Mouse (Mus musculus) intestine, embryonic 16.5 days (tissue): Measurements from ENCODE around the gene Mip. TPM values are rescaled to one million over a fixed set of nuclear protein-coding genes. Genes with fewer than 3 reads are reported as not detected.
"Not testable (repeated sequence)": the region's sequence is repeated elsewhere in the genome, so short reads cannot be mapped to it uniquely, and the experiment has no call there.

Source experiments
- ATAC-seq: fragments of 200-750 bp; cut with Nextera tagmentation; 2 replicates; pipeline ENCODE4 v1.8.0; 2017; ENCODE audit warnings: moderate TSS enrichment, moderate library complexity
- H3K27ac ChIP-seq: fragments of 300-500 bp; sonication (generic); 2 replicates; pipeline ENCODE4 v1.5.1; 2014; ENCODE audit warnings: mild to moderate bottlenecking, low read length
- H3K27me3 ChIP-seq: fragments of 300-500 bp; sonication (generic); replicated peaks from 2 replicates; pipeline ENCODE4 v1.6.1; 2014; ENCODE audit warnings: low read length, control low read depth, mixed read lengths; ENCODE audit not compliant: control insufficient read depth, insufficient read depth
- H3K36me3 ChIP-seq: fragments of 300-500 bp; sonication (generic); 2 replicates; pipeline ENCODE4 v1.6.1; 2014; ENCODE audit warnings: low read length, control low read depth; ENCODE audit not compliant: control insufficient read depth, insufficient read depth
- H3K4me1 ChIP-seq: fragments of 300-500 bp; sonication (generic); 2 replicates; pipeline ENCODE4 v1.6.1; 2014; ENCODE audit warnings: low read length, control low read depth, mixed read lengths; ENCODE audit not compliant: control insufficient read depth, insufficient read depth
- H3K4me2 ChIP-seq: fragments of 300-500 bp; sonication (generic); 2 replicates; pipeline ENCODE4 v1.6.1; 2014; ENCODE audit warnings: low read depth, low read length, control low read depth
- H3K4me3 ChIP-seq: fragments of 300-500 bp; sonication (generic); 2 replicates; pipeline ENCODE4 v1.5.1; 2014; ENCODE audit warnings: mild to moderate bottlenecking, low read length
- H3K9ac ChIP-seq: fragments of 300-500 bp; sonication (generic); 2 replicates; pipeline ENCODE4 v1.6.1; 2014; ENCODE audit warnings: low read depth, low read length
- H3K9me3 ChIP-seq: fragments of 300-500 bp; sonication (generic); 2 replicates; pipeline ENCODE4 v1.6.1; 2016; ENCODE audit warnings: low read length, control low read depth; ENCODE audit not compliant: control insufficient read depth
- WGBS: fragments of 180-500 bp; shearing (Covaris S2); extraction: QIAGEN DNeasy Blood & Tissue Kit; methylation state at CpG from one replicate; pipeline ENCODE4 v1.1.7; 2014; 5-methylcytosine and 5-hydroxymethylcytosine counted together
- polyA plus RNA-seq: library from polyadenylated mRNA; unstranded; fragments of >200 nt; fragmentation: Nextera tagmentation; extraction: Ambion mirVana; gene quantifications from 2 replicates; pipeline ENCODE4 v1.2.1, GENCODE M21; 2015

Gene Mip
- polyA plus RNA-seq, 1 experiment from 2014 or later, result 0.06 TPM

DNA sequence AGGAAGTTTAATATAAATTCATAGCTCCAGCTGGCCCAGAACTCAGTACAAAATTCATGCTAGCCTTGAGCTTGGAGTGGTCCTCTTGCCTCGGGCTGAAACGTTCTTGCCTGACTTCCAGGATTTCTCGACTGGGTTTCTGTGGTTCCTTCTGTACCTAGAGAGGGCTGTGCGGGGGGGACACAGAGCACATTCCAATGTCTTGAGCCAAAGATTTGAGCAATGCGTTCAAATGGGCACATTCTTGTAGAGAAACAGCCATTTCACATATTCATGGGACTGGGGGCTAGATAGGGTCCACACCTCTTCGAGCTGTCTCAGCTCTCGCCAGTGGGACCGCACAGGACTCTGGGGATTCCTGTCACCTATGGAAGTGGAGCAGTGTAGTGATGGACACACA lies 30.3 kb downstream of the Mip start:
- H3K4me1 ChIP-seq, result no peaks in the 10 kb centered on the region
- no peak overlapping the region for H3K4me3 ChIP-seq
- no peak overlapping the region for H3K4me2 ChIP-seq
- H3K27me3 ChIP-seq, result no peaks in the 10 kb centered on the region
- H3K36me3 ChIP-seq, result no peaks in the 10 kb centered on the region
- no peak for ATAC-seq
- no peak overlapping the region for H3K9ac ChIP-seq
- no peak overlapping the region for H3K27ac ChIP-seq
- WGBS, result 84% methylated on average over 8 of the region's 8 CpGs
- H3K9me3 ChIP-seq, result no peaks in the 10 kb centered on the region

DNA sequence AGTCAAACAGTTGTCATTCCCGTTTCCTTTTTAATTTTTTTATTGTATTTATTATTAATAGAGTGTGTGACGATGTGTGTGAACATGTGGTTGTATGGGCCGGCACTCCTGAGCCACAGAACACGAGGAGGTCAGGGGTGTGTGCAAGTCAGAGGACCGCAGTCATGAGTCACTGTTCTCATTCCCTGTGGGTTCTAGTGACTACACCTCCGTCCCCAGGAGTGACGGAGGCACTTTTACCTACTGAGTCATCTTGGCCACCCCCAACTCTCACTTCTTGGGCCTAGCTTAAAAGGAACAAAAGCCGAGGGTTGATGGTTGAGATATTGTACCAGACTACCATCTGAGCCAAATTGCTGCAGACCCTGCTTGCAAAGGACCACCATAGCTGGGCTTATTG lies 30.7 kb downstream of the Mip start:
- Histone ChIP-seq H3K4me1 (no peaks in the 10 kb centered on the region), H3K27ac (no peak overlapping the region), H3K9me3 (no peaks in the 10 kb centered on the region), H3K27me3 (no peaks in the 10 kb centered on the region), H3K36me3 (no peaks in the 10 kb centered on the region), H3K4me2 (no peak overlapping the region), H3K4me3 (no peak overlapping the region), H3K9ac (no peak overlapping the region)
- 84% methylated on average over 8 of the region's 8 CpGs for WGBS
- ATAC-seq, result no peak

DNA sequence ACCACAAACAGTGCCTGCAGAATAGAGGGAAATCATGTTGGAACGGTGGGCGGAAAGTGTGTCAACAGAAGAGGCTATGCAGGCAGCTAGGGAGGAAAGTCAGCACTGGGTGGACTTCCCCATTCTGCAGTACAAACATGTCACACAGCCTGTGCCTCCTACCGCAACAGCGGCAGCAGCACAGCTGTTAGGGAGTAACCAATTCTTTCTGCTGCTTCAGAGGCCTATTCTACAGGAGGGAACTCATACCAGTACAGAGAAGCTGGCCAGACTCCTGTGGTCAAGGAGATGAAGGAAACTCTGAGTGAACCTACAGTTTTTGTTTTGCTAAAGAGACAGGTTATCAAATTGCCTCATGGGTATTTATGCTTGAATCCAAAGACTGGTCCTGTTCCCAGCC lies 33.3 kb downstream of the Mip start:
- H3K4me3 ChIP-seq, result no peak overlapping the region
- H3K27me3 ChIP-seq, result no peaks in the 10 kb centered on the region
- WGBS, result 73% methylated on average over 4 of the region's 4 CpGs
- H3K36me3 ChIP-seq, result no peaks in the 10 kb centered on the region
- H3K9me3 ChIP-seq, result no peaks in the 10 kb centered on the region
- no peak overlapping the region for H3K4me2 ChIP-seq
- H3K9ac ChIP-seq, result no peak overlapping the region
- H3K27ac ChIP-seq, result no peak overlapping the region
- no peak for ATAC-seq
- H3K4me1 ChIP-seq, result no peaks in the 10 kb centered on the region

DNA sequence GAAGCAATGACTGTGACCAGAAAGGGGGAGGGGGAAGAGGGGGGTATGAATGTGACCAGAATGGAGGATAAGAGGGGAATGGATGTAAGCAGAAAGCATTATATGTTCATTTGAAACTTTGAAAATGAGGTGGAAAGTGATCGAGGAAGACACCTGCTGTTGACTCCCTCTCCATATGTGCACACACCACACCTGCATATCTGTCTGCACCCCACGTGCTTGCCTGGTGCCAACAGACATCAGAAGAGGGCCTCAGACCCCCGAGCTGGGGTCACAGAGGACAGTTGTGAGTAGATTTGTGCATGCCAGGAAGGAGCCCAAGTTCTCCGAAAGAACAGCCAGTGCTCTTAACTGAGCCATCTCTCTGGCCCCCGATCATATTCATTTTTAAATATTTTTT lies 34.3 kb downstream of the Mip start:
- Histone ChIP-seq H3K4me1 (no peaks in the 10 kb centered on the region), H3K9me3 (no peaks in the 10 kb centered on the region), H3K27ac (no peak overlapping the region), H3K4me3 (no peak overlapping the region), H3K4me2 (no peak overlapping the region), H3K36me3 (no peaks in the 10 kb centered on the region), H3K9ac (no peak overlapping the region), H3K27me3 (no peaks in the 10 kb centered on the region)
- no peak for ATAC-seq
- WGBS, result 85% methylated on average over 5 of the region's 5 CpGs

DNA sequence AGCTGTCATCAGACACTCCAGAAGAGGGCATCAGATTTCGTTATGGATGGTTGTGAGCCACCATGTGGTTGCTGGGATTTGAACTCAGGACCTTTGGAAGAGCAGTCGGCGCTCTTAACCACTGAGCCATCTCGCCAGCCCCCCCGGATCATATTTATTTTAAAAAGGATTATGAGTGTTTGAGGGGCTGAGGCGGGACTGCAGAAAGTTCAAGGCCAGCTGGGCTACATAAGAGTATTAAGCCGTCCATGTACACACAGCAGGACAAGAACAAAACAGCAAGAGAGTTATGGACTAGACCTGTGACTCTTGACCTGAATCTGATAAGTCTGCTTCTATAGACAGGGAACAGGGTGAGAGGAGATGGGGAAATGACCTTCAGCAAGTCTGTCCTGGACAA lies 34.7 kb downstream of the Mip start:
- H3K9ac ChIP-seq, H3K27ac ChIP-seq, H3K4me1 ChIP-seq, H3K36me3 ChIP-seq, H3K4me3 ChIP-seq, H3K27me3 ChIP-seq, ATAC-seq, H3K9me3 ChIP-seq, H3K4me2 ChIP-seq: not testable (repeated sequence)
- 78% methylated on average over 7 of the region's 7 CpGs for WGBS

DNA sequence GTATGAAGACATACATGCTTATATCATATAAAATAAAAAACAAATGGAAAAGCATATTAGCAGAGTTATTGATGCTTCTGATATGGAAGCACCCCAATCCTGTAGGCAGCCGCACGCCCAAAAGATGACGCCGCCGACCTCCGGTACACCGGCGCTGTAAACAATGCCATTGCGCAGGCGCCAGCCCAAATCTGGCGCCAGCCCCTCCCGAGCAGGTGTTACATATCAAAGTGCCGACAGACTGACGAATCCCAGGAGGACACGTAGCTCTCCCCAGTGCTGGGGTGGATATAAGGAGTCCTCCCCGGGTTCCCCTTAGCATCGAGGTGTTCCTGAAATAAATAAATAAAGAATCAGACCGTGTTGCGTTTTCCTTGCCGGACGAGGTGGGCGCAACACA lies 36.7 kb downstream of the Mip start:
- H3K9ac ChIP-seq, result no peak overlapping the region
- no peak for ATAC-seq
- no peak overlapping the region for H3K27ac ChIP-seq
- no peaks in the 10 kb centered on the region for H3K27me3 ChIP-seq
- H3K36me3 ChIP-seq, result no peaks in the 10 kb centered on the region
- H3K4me1 ChIP-seq, result no peaks in the 10 kb centered on the region
- H3K9me3 ChIP-seq, result no peaks in the 10 kb centered on the region
- WGBS, result 73% methylated on average over 22 of the region's 22 CpGs
- H3K4me3 ChIP-seq, result no peak overlapping the region
- no peak overlapping the region for H3K4me2 ChIP-seq

DNA sequence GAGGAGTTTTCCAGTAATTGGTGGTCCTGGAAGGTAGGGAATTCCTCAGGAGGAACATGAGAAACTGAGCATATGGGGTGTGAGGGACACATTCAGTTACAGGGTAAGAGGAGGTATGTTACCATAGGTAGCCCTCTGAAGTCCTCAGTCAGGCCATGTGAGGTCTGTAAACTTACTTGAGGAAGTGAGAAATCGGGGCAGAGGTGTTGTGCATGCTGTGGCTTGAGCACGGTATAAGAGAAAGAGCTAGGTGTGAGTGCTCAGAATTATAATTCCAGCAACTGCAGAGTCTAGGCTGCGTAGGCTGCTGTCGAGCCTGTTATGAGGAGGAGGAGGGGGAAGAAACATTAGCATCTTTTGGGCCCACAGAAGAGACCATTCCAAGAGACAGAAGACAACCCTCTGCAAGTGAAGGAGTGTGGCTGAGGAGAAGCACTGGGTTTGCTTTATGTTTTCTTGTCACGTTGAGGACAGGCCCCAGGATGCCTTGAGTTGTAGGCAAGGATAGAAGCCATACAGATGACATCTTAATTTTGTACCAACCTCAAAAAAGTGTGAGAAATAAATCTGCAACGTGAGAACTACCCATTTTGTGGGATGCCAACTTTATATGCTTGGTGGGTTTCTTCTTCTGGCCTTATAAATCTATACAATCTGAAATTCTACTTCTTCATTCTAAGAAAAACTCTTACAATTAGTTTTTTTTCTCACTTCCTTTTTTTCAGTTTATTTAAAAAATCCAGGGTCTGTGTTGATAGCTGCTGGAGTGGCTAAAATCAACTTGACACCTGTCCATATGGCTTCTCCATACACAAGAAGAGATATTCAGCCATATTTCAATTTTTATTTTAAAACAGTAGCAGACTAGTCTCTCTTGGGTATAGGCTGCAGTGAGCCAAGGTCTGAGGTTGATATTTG lies 38.0 kb downstream of the Mip start:
- Histone ChIP-seq H3K27me3 (no peaks in the 10 kb centered on the region), H3K4me2 (no peak overlapping the region), H3K27ac (no peak overlapping the region), H3K9me3 (no peaks in the 10 kb centered on the region), H3K9ac (no peak overlapping the region), H3K36me3 (no peaks in the 10 kb centered on the region), H3K4me1 (no peaks in the 10 kb centered on the region), H3K4me3 (no peak overlapping the region)
- 74% methylated on average over 6 of the region's 6 CpGs for WGBS
- ATAC-seq, result no peak

DNA sequence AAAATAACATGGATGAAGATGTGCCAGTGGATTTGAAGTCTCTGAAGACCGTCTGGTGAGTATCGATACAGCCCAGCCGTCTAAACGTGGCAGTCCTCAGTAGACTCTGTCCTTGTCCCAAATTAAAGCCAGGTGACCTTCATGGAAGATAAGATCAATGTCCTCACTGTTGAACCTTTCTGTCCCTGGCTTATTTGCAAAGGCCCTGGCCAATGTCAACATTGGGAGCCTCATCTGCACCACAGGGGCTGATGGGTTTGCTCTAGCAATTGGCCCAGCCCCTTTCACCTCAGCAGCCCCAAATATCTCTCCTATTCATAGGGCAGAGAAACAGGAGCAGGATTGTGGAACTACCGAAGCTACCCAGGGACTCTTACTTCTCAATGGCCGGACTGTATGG lies 42.7 kb downstream of the Mip start, which contains the start of gene Apof:
Gene Apof (plus strand): TSS at position 301 of the 400 bp plus-strand sequence.
- Histone ChIP-seq H3K4me3 (no peak within 1 kb of the TSS), H3K27ac (no peak within 1 kb of the TSS), H3K4me2 (no peak within 1 kb of the TSS), H3K9ac (no peak within 1 kb of the TSS), H3K4me1 (peaks cover 7% of the 10 kb centered on the region), H3K9me3 (no peaks in the 10 kb centered on the region), H3K36me3 (no peaks in the 10 kb centered on the region), H3K27me3 (no peaks in the 10 kb centered on the region)
- no peak for ATAC-seq
- WGBS, result 73% methylated on average over 6 of the region's 6 CpGs

DNA sequence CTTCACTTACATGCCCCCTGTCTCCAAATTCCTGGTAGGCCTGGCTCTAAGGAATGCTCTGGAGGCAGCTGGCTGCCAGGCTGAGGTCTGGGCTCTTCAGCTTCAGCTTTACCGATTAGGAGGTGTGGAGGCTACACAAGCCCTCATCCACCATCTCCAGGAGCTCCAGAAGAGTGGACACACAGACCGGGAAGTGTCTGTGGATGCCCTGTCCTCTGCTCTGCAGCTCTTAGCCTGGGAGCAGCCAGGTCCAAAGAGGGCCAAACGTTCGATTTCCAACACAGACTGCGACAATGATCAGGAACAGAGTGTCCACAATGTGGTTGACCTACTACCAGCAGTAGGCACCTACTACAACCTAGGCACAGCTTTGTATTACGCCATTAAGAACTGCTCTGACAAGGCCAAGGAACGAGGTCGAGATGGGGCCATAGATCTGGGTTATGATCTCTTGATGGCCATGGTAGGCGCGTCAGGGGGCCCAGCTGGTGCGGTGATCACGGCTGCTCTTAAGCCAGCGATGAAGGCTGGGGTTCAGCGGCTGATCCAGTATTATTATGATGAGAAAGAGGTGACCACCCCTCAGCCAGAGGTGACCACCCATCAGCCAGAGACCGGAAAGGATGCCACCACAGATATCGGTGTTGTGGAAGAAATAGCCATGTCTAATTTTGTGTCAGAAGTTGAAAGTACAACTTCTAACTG lies 43.7 kb downstream of the Mip start:
- H3K4me3 ChIP-seq, result no peak overlapping the region
- WGBS, result 86% methylated on average over 16 of the region's 16 CpGs
- peaks cover 7% of the 10 kb centered on the region for H3K4me1 ChIP-seq
- H3K9ac ChIP-seq, result no peak overlapping the region
- no peaks in the 10 kb centered on the region for H3K27me3 ChIP-seq
- no peaks in the 10 kb centered on the region for H3K9me3 ChIP-seq
- H3K36me3 ChIP-seq, result no peaks in the 10 kb centered on the region
- no peak overlapping the region for H3K27ac ChIP-seq
- ATAC-seq, result no peak
- no peak overlapping the region for H3K4me2 ChIP-seq
